Mouse (Mus musculus): ENCODE results near the gene Scp2.
"Not testable (repeated sequence)": the region's sequence is repeated elsewhere in the genome, so short reads cannot be mapped to it uniquely, and the experiment has no call there.

The Scp2 gene

DNA sequence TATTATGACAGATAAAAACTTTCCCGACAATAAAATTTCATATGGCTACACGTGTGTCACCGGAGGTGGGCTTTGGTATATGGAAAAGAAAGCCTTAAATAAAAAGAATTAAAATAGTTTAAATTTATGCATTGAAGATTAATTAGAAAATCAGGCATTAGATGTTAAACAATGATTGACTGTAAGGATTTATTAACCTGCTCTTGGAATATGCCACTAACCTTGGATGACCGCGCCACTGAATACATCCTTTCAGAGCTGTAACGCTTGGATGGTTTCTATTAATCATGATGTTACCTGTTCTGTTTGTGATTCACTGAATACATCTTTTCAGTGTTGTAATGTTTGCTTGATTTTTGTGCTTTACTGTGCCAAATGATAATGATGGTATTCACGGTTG, 35.1 kb downstream of the Scp2 start:
- DNase-seq (ENCODE audit: low read depth, low spot score) = no peak

GRCm38 (mm10) chr4:108096345-108096744, 48.5 kb downstream of the Scp2 start, which contains the start of gene Podn:
TSS of gene Podn (minus strand) at chr4:108096445.
- DNase-seq (ENCODE audit: low read depth, low spot score) = no peak

DNA sequence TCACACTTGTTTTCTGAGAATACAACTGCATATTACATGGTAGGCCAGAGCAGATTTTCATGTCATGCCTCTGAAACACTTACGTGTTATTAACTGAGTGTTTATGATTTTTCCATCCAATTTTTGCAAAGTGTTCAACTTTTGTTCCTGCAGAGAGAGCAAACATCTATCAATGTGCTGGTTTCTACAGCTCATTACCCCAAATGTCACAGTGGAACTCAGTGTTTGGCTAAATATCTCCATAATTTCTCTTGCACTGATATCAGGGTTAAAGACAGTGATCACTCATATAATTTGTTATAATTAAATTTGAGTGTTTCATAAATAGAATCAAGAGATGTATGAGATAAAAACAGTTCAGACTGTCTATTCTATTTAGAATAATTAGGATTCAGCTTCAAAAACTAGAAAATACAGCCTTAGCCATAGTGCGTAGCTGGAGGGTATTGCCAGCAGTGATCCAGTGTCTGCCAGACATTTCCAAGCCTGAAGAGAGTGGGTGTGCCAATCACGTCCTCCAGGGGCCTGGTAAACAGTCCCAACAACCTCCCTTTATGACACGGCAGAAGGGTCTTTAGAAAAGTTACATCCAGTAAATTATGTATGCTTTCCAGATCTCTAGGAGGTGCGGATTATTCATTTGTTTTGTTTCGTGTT, 51.9 kb downstream of the Scp2 start:
- DNase-seq (ENCODE audit: low read depth, low spot score) = no peak

DNA sequence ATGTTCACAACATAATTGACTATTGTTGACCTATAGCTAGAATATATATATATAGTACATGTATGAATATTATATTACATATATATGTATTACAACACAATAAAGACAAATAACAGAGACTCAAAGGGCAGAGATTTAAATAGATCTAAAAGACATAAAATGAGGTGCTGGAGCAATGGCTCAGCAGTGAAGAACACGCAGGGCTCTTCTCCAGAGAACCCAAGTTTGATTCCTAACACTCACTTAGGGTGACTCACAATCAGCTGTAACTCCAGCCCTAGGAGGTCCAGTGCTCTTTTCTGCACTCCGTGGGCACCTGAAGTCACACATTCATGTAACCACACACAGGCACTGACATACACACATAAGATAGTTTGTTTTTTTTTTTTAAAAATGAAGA, 60.8 kb downstream of the Scp2 start:
- no peak for DNase-seq (ENCODE audit: low read depth, low spot score)

DNA sequence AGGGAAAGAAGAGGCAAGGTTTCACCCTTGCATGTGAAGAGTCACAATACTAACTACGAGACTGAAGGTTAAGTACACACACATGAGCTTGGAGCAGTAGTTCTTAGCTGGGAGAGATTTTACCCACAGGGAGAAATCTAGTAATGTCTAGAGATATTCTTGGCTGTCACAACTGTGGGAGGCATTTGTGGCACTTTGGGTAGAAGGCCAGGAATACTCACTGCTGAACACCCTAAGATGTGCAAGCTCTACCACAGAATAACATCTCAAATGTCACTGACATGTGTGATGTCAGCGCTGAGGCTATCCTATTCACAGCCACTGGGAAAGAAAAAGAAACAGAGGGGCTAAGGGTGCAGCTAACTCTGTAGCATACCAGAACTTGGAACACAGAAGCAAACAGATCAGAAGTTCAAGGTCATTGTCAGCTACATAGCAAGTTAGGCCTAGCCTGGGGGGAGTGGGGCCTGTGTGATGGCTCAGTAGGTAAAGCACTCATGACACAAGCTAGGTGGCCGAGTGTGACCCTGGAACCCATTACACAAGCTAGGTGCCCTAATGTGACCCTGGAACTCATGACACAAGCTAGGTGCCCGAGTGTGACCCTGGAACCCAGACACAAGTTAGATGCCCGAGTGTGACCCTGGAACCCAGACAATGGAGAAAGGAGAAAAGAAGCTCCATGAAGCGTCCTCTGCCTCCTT, 61.6 kb downstream of the Scp2 start:
- peak; percentile 38 for DNase-seq (ENCODE audit: low read depth, low spot score)

GRCm38 (mm10) chr4:108082401-108082806, 62.4 kb downstream of the Scp2 start:
- no peak for DNase-seq (ENCODE audit: low read depth, low spot score)

DNA sequence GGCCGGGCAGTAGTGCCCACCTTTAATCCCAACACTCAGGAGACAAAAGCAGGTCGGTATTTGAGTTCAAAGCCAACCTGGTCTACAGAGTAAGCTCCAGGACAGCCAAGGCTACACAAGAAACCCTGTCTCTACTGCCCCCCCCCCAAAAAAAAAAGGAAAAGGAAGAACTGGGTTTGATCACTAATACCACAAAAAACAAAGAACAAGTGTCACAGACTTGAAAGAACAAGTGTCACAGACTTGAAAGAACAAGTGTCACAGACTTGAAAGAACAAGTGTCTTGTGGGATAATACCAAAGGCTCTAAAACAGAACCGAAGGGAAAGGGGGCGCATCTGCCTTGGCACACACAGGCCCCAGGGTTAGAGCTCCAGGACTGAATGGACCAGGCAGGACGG, 63.9 kb downstream of the Scp2 start:
- no peak for DNase-seq (ENCODE audit: low read depth, low spot score)

DNA sequence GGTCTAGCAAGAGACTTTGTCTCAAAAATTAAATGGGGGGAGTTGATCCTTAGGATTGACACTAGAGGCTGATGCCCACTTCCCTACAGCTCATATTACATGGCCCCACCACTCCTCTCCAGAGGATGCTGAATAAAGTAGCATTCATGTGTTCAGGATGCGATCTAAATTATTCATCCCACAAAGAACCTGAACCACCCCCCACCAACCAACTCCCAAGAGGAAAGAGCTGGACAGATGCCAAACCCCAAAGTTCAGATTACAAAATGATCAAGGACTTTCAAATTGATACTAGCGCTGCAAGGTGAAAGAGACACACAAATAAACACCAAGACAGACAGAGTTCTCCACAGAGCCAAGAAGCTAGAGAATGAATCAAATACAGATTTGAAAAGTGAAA, 65.0 kb downstream of the Scp2 start:
- no peak for DNase-seq (ENCODE audit: low read depth, low spot score)

DNA sequence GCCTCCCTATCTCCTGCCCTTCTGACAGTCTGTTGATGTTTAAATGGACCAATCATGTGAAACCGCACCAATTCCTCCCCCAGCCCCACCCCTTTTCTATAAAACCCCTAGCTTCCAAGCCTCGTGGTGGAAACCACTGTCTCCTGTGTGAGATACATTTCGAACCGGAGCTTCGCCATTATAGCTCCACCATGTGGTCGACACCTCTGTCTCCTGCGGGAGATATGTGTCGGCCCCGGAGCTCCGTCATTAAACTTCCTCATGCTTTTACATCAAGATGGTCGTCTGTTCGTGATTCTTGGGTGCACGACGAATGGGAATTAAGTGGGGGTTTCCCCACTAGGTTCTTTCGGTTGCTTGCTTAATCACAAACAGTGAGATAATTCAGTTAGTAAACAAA, 65.6 kb downstream of the Scp2 start:
- DNase-seq (ENCODE audit: low read depth, low spot score) = not testable (repeated sequence)

DNA sequence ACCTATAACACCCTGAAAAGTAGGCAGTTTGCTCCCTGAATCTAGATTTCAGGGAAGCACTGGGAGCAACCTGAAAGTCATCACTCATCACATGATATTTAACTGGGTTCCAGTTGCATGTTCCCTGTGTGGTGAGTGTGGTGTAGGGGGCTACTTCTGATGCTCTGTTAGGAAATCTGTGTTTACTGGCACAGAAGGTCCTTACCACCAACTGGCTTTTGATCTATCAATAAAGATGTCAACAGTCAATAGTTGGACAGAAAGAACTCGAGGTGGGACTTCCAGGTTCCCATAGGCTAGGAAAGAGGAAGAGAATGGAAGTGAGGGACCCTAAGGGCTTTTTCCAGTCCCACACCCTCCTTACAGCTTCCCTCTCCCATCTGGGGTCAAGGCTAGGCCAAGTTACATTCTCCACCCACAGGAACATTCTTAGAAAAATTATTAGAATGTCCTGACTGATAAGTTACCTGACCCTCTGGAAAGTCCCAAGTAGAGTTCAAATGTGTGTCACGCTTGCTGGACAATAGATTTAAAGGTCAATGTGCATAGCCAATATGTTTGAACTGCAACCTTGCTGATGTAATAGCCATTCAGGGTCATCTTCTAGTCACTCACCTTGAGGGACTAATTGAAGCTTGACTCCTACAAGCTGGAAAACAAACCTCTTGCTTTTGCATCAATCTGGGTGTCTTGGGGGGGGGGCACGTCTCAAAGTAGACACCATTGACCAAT, 67.4 kb downstream of the Scp2 start:
- no peak for DNase-seq (ENCODE audit: low read depth, low spot score)

DNA sequence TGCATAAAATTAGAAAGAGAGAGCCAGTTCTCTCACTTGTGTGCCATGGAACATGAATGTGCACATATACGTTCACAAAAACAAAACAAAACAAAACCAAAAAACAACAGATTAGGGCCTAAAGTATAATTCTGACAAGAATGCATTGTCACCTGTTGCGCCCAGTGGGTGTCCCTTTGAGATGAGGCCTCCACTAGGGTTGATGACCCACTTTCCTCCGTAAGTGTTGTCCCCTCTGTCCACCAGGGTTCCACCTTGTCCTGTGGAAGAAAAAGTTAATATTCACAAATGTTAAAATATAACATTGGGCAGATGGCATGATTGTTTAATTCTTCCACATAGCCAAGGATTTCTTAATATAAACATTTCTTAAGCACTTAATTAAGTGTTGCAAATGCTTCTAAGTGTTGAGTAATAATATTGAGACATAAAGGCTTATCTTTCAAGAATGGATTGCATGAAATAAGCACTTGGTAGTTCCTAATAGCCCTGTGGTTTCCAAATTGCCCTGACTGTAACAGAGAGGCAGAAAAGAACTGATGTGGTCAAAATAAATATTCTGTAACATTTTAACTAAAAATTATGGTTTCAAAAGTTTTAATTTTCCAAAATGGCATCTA, 70.5 kb downstream of the Scp2 start:
- no peak for DNase-seq (ENCODE audit: low read depth, low spot score)

- no peak for DNase-seq (ENCODE audit: low read depth, low spot score)
These were observed 72.7 kb downstream of the Scp2 start for GRCm38 (mm10) chr4:108072086-108072485.

DNA sequence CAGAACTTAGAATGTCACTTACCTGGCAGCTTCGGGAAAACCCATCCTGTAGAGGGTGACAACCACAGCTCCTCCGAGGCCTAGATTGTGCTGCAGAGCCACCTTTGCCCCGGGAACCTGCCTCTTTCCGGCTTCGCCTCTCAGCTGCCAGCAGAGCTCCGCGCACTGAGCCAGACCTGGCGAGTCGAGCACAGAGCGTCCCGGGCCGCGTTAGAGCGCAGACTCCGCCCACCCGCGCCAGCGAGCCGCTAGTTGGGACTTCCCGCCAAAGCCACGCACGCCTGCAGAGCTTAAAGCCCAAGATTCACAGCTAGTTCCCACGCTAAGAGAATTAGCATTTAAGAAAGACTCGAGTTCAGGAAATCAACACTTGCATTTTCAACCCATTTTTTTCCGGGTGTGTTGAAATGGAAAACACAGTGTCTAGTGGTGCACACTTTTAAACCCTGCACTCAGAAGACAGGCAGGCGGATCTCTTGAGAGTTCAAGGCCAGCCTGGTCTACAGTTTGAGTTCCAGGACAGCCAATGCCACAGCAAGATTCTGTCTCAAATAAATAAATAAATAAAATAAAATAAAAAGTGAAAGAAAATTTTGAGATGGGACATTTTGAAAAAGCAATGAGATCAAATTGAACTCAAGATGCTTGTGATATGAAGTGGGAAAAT, 73.4 kb downstream of the Scp2 start:
- peak; percentile 94 for DNase-seq (ENCODE audit: low read depth, low spot score)

DNA sequence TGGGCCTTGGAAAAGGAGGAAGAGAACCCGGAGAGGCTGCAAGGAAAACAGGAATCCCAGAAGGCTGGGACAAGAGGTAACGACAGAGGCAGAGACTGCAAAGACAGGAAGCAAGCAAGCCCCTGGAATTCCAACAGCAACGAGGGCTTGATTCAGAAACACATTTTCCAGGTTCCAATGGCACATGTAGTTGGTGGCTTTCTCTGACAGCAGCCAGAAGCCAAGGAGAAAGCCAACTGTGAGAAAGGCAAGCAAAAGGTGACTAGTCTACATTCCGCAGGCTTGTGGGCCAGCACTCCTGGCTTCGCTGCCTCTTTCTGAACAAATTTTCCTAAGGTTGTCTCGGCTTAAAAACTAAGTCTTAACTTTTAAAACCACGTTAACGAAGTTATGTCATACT, 74.1 kb downstream of the Scp2 start:
- DNase-seq (ENCODE audit: low read depth, low spot score) = no peak

GRCm38 (mm10) chr4:108070286-108070685, 74.5 kb downstream of the Scp2 start:
- DNase-seq (ENCODE audit: low read depth, low spot score) = no peak

DNA sequence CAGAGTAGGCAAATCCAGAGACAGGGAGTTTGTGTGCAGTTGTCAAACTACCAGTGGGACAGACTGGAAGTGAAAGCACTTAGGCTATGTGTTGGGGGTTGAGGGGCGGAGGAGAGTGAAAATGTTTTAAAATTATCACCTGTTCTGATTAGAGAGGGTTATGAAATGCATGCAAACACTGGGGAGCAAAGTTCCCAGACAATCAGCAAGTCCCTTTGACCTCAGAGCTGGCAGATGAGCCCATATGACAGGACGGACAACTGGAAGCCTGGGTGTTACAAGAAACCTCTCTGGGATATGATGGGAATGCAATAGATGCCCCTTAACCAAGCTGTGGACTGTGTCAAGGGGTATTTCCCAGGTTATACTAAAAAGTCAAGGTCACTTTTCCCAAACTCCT, 76.7 kb downstream of the Scp2 start:
- DNase-seq (ENCODE audit: low read depth, low spot score) = no peak

- DNase-seq (ENCODE audit: low read depth, low spot score) = no peak
These were observed 77.5 kb downstream of the Scp2 start for GRCm38 (mm10) chr4:108067261-108067660.

GRCm38 (mm10) chr4:108066569-108066968, 78.2 kb downstream of the Scp2 start:
- no peak for DNase-seq (ENCODE audit: low read depth, low spot score)

DNA sequence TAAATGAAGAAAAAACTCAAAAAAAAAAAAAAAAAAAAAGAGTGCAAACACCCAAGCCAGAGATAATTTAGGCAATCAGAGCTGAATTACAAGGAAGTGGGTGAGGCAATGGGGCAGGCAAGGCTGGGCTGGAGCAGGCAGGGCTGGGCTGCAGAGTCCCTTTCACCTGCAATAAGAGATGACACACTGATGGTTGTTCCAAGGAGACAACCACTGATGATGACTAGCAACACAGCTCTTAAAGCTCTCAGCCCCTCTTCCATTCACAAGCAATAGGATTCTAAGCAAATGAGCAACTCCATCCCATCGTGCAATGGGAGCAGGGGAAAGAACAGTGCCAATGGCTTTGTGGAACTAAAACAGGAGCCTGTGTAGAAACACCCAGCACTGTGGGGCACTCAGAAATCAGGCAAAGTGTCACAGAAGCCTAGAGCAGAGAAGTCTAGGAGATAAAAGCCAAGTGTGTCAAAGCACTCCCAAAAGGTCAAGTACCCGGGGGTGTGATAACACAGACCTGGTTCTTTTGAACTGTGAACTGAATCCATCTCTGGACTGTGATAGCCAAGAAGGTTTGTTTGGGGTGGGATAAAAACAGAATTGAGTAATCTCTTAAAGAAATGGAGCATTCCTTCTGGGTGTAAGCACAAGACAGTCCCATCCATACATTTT, 79.5 kb downstream of the Scp2 start:
- DNase-seq (ENCODE audit: low read depth, low spot score) = no peak

DNA sequence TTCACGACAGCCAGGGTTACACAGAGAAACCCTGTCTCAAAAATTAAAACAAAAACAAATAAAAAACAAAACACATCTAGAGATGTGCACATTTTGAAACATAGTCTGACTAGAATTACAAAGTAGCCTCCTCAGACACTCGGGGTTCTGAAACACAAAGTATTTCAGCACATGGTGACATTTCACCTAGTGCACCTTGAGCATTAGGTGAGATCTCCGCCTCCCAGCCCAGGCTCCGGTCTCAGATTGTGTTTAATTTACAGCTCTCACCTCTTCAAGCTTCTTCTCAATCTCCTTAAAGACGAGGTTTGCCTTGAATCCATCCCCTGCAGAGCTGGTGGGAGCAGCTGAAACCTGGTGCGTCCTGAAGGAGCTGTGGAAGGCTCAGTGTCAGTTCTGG, 81.2 kb downstream of the Scp2 start:
- DNase-seq (ENCODE audit: low read depth, low spot score) = no peak

- DNase-seq (ENCODE audit: low read depth, low spot score) = no peak
These were observed 82.3 kb downstream of the Scp2 start for GRCm38 (mm10) chr4:108062524-108062923.

Data from telencephalon, adult 2 months (tissue).